Mouse (Mus musculus) gastrocnemius, adult 18-20 months (tissue): ENCODE measurements around the gene Fnip2. TPM values are rescaled to one million over a fixed set of nuclear protein-coding genes. Genes with fewer than 3 reads are reported as not detected.

ENCODE experiments used
- DNase-seq: peaks from one replicate; pipeline ENCODE4 v3.0.0; 2021; ENCODE audit warnings: low spot score
- total RNA-seq, 2 experiments: library from RNA; stranded (reverse); gene quantifications; 2 replicates each; pipeline ENCODE4 v1.2.3; 2021

Fnip2 gene
- total RNA-seq, 2 experiments from 2014 or later = 3.4 to 4.6 TPM

GRCm38 (mm10) chr3:79415929-79416328 lies 151.7 kb downstream of the Fnip2 start:
- DNase-seq = no peak

- no peak for DNase-seq
Measured at GRCm38 (mm10) chr3:79415081-79415480, 152.5 kb downstream of the Fnip2 start.

- no peak for DNase-seq
Measured at GRCm38 (mm10) chr3:79413492-79413891, 154.1 kb downstream of the Fnip2 start.

GRCm38 (mm10) chr3:79411666-79412065 lies 155.9 kb downstream of the Fnip2 start:
- no peak for DNase-seq

GRCm38 (mm10) chr3:79410629-79410995 lies 157.0 kb downstream of the Fnip2 start:
- no peak for DNase-seq

GRCm38 (mm10) chr3:79409927-79410628 lies 157.5 kb downstream of the Fnip2 start:
- DNase-seq = no peak

GRCm38 (mm10) chr3:79408546-79408945 lies 159.1 kb downstream of the Fnip2 start:
- no peak for DNase-seq

Other genes starting within 250 kb of the Fnip2 start
- not detected for gene Gm17359, start 231.1 kb downstream of the Fnip2 start, total RNA-seq
- gene Ppid, start 23.5 kb upstream of the Fnip2 start, total RNA-seq = 10 to 100 TPM; 41.0 to 46.1 TPM
- 1 to 10 TPM; 1.0 to 1.3 TPM for gene 4930579G24Rik, start 61.3 kb upstream of the Fnip2 start, total RNA-seq
- gene Etfdh, start 61.7 kb upstream of the Fnip2 start, total RNA-seq = 100 to 1,000 TPM; 117 to 139 TPM
- not detected for gene Rxfp1, start 170.1 kb upstream of the Fnip2 start, total RNA-seq